Mouse (Mus musculus): Measurements from ENCODE around the gene Klc1. TPM values are rescaled to one million over a fixed set of nuclear protein-coding genes. Genes with fewer than 3 reads are reported as not detected.

Klc1 gene
- total RNA-seq, 2 experiments from 2014 or later, result 55.2 to 59.3 TPM

GRCm38 (mm10) chr12:111808775-111809174 is 50.1 kb downstream of the Klc1 start:
- intact Hi-C loops (cut with DNase I), result no loop called here
- DNase-seq, result no peak

GRCm38 (mm10) chr12:111809762-111810161 is 51.1 kb downstream of the Klc1 start:
- intact Hi-C loops (cut with DNase I), result no loop called here
- peak; percentile 75 to 82 for DNase-seq

- intact Hi-C loops (cut with DNase I), result loop anchor here (1.0 kb wide), 1 partner anchor 99 kb away; the partner anchor contains the start of genes Apopt1 and Bag5
- DNase-seq, result no peak
Measured at GRCm38 (mm10) chr12:111812075-111812474, 53.4 kb downstream of the Klc1 start.

GRCm38 (mm10) chr12:111812611-111813010 is 54.0 kb downstream of the Klc1 start:
- no peak for DNase-seq
- intact Hi-C loops (cut with DNase I), result loop anchor here (1.0 kb wide), 1 partner anchor 99 kb away; the partner anchor contains the start of genes Apopt1 and Bag5

GRCm38 (mm10) chr12:111813111-111813765 is 54.6 kb downstream of the Klc1 start:
- no peak for DNase-seq

GRCm38 (mm10) chr12:111813766-111814617 is 55.3 kb downstream of the Klc1 start, which contains the start of the genes Xrcc3 and Zfyve21:
Gene Xrcc3, minus strand, starts transcription at chr12:111813873.
Gene Zfyve21, plus strand, starts transcription at chr12:111814170.
- DNase-seq, result peak; percentile 93 to 98
- intact Hi-C loops (cut with DNase I), result no loop called here

More at GRCm38 (mm10) chr12:111813111-111813765, 54.6 kb downstream of the Klc1 start:
- intact Hi-C loops (cut with DNase I), result no loop called here

- intact Hi-C loops (cut with DNase I), result no loop called here
- DNase-seq, result no peak
Measured at GRCm38 (mm10) chr12:111814769-111815762, 56.4 kb downstream of the Klc1 start.

GRCm38 (mm10) chr12:111816528-111816927 is 57.9 kb downstream of the Klc1 start:
- intact Hi-C loops (cut with DNase I), result no loop called here
- DNase-seq, result peak in 1 of 2 experiments; percentile 22

- intact Hi-C loops (cut with DNase I), result no loop called here
- DNase-seq, result no peak
Measured at GRCm38 (mm10) chr12:111816967-111817366, 58.3 kb downstream of the Klc1 start.

GRCm38 (mm10) chr12:111817991-111818390 is 59.3 kb downstream of the Klc1 start:
- DNase-seq, result no peak
- intact Hi-C loops (cut with DNase I), result no loop called here

GRCm38 (mm10) chr12:111819936-111820335 is 61.3 kb downstream of the Klc1 start:
- intact Hi-C loops (cut with DNase I), result no loop called here
- DNase-seq, result no peak

GRCm38 (mm10) chr12:111820708-111821107 is 62.1 kb downstream of the Klc1 start:
- intact Hi-C loops (cut with DNase I), result no loop called here
- no peak for DNase-seq

- intact Hi-C loops (cut with DNase I), result no loop called here
- DNase-seq, result no peak
Measured at GRCm38 (mm10) chr12:111821931-111822330, 63.3 kb downstream of the Klc1 start.

- no peak for DNase-seq
- intact Hi-C loops (cut with DNase I), result no loop called here
Measured at GRCm38 (mm10) chr12:111827556-111827955, 68.9 kb downstream of the Klc1 start.

- intact Hi-C loops (cut with DNase I), result no loop called here
Measured at GRCm38 (mm10) chr12:111829447-111829846, 70.8 kb downstream of the Klc1 start.

GRCm38 (mm10) chr12:111829954-111830353 is 71.3 kb downstream of the Klc1 start:
- no peak for DNase-seq
- intact Hi-C loops (cut with DNase I), result no loop called here

More at GRCm38 (mm10) chr12:111829447-111829846, 70.8 kb downstream of the Klc1 start:
- DNase-seq, result no peak

- intact Hi-C loops (cut with DNase I), result no loop called here
- DNase-seq, result no peak
Measured at GRCm38 (mm10) chr12:111830375-111830774, 71.7 kb downstream of the Klc1 start.

- intact Hi-C loops (cut with DNase I), result no loop called here
- no peak for DNase-seq
Measured at GRCm38 (mm10) chr12:111832643-111833042, 74.0 kb downstream of the Klc1 start.

- no peak for DNase-seq
- intact Hi-C loops (cut with DNase I), result no loop called here
Measured at GRCm38 (mm10) chr12:111833457-111833856, 74.8 kb downstream of the Klc1 start.
